Mouse (Mus musculus): Measurements from ENCODE around the gene Zc3h12d. TPM values are rescaled to one million over a fixed set of nuclear protein-coding genes. Genes with fewer than 3 reads are reported as not detected.
A peak's percentile ranks its signal among the peaks of the same experiment; 100 is the strongest.

Zc3h12d gene
- polyA plus RNA-seq (2012; fragmentation: generic; extraction: Trizol) = not detected

DNA sequence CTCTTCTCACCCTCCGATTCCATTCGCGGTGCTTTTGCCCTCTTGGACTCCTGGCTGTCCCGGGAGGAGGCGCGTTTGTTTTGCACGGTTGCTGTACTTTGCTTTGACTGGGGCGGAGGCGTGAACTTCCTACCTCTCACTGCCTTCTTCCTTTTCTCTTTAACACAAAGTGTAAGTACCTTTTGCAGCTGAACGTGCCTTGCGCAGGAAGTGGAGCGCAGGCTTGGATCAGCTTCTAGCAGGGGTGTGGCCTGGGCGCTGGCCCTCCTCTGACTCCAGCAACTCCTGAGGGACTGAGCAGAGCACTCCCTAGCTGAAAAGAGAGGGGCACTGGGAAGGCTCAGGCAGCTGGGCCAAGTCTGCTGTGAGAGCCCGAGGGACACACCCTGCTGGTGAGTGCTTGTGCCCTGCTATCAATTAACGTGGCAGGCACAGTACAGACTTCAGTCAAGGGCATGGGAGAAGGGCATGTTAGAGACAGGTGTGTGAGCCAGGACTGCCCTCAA, at the start of gene Zc3h12d:
Zc3h12d (plus strand) TSS at position 300 of the 506 bp plus-strand sequence.
- no peaks in the 10 kb centered on the region for H3K27me3 ChIP-seq (ENCODE audit: control insufficient read depth, insufficient read depth, insufficient read length)
- no peaks in the 10 kb centered on the region for H3K36me3 ChIP-seq (ENCODE audit: control insufficient read depth, insufficient read depth)
- no peak for TF ChIP-seq POLR2AphosphoS2 (IDR thresholded peaks at IDR 0.05; ENCODE audit: insufficient read length, low read depth)
- TF ChIP-seq TCF3 (IDR thresholded peaks at IDR 0.05; ENCODE audit: insufficient read length, low read depth) = no peak
- TF ChIP-seq USF1 (IDR thresholded peaks at IDR 0.05; ENCODE audit: low read depth) = no peak
- TF ChIP-seq MAX (IDR thresholded peaks at IDR 0.05; ENCODE audit: low read depth) = no peak
- no peak for TF ChIP-seq MYOG (IDR thresholded peaks at IDR 0.05; ENCODE audit: control insufficient read depth in 1 of 3, insufficient read depth in 1 of 3, insufficient read length in 2 of 3, low read depth in 2 of 3)
- TF ChIP-seq SRF (IDR thresholded peaks at IDR 0.05; ENCODE audit: control insufficient read depth, insufficient read length, low read depth) = no peak
- no peak for TF ChIP-seq TCF12 (IDR thresholded peaks at IDR 0.05; ENCODE audit: insufficient read depth, poor library complexity, severe bottlenecking)
- no peak for TF ChIP-seq E2F4 (IDR thresholded peaks at IDR 0.05; ENCODE audit: insufficient read depth)
- no peak for TF ChIP-seq POLR2A (IDR thresholded peaks at IDR 0.05; ENCODE audit: insufficient read length, low read depth)
- no peak within 1 kb of the TSS for H3ac ChIP-seq (ENCODE audit: control insufficient read depth, insufficient read length)
- no peak within 1 kb of the TSS for H3K4me3 ChIP-seq
- H3K79me2 ChIP-seq (ENCODE audit: control insufficient read depth, insufficient read depth) = no peaks in the 10 kb centered on the region
- no peak within 1 kb of the TSS for H3K4me2 ChIP-seq (ENCODE audit: low read depth)

GRCm38 (mm10) chr10:7787319-7787718, 45.0 kb upstream of the Zc3h12d start:
- H3K4me2 ChIP-seq (ENCODE audit: low read depth) = no peak overlapping the region
- no peaks in the 10 kb centered on the region for H3K36me3 ChIP-seq (ENCODE audit: control insufficient read depth, insufficient read depth)
- no peak overlapping the region for H3ac ChIP-seq (ENCODE audit: control insufficient read depth, insufficient read length)
- H3K27me3 ChIP-seq (ENCODE audit: control insufficient read depth, insufficient read depth, insufficient read length) = no peaks in the 10 kb centered on the region
- H3K4me3 ChIP-seq = no peak overlapping the region
- H3K79me2 ChIP-seq (ENCODE audit: control insufficient read depth, insufficient read depth) = peaks cover 12% of the 10 kb centered on the region
- TF ChIP-seq SRF (IDR thresholded peaks at IDR 0.05; ENCODE audit: control insufficient read depth, insufficient read length, low read depth) = no peak
- no peak for TF ChIP-seq REST (IDR thresholded peaks at IDR 0.05; ENCODE audit: insufficient read depth, insufficient read length)
- no peak for TF ChIP-seq E2F4 (IDR thresholded peaks at IDR 0.05; ENCODE audit: insufficient read depth)
- TF ChIP-seq TCF12 (IDR thresholded peaks at IDR 0.05; ENCODE audit: insufficient read depth, poor library complexity, severe bottlenecking) = no peak
- no peak for TF ChIP-seq MYOG (IDR thresholded peaks at IDR 0.05; ENCODE audit: control insufficient read depth in 1 of 3, insufficient read depth in 1 of 3, insufficient read length in 2 of 3, low read depth in 2 of 3)
- TF ChIP-seq POLR2A (IDR thresholded peaks at IDR 0.05; ENCODE audit: insufficient read length, low read depth) = no peak
- peak; percentile 23 for TF ChIP-seq POLR2AphosphoS2 (IDR thresholded peaks at IDR 0.05; ENCODE audit: insufficient read length, low read depth)

DNA sequence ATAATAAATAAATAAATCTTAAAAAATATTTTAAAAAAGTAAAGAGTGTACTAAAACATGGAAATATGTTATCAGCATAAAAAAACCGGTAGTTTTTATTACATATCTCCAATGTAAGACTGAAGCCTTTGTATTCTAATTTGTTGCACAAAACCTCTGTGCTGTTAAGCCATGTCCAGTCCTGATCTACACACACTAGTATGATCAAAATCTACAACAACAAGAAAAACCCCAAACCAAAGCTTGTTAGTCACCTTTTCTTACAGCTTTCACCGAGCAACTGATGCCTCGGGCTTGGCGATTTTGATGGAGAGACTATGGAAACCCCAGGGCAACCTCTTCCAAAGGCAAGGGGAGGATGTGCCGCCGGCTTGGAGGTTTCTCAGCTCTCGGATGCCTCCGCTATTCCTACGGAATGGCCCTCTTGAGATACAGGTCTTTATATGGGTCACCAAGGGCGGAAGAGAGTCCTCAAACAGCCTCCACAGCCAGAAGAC, 40.0 kb upstream of the Zc3h12d start:
- peaks cover 40% of the 10 kb centered on the region for H3K79me2 ChIP-seq (ENCODE audit: control insufficient read depth, insufficient read depth)

DNA sequence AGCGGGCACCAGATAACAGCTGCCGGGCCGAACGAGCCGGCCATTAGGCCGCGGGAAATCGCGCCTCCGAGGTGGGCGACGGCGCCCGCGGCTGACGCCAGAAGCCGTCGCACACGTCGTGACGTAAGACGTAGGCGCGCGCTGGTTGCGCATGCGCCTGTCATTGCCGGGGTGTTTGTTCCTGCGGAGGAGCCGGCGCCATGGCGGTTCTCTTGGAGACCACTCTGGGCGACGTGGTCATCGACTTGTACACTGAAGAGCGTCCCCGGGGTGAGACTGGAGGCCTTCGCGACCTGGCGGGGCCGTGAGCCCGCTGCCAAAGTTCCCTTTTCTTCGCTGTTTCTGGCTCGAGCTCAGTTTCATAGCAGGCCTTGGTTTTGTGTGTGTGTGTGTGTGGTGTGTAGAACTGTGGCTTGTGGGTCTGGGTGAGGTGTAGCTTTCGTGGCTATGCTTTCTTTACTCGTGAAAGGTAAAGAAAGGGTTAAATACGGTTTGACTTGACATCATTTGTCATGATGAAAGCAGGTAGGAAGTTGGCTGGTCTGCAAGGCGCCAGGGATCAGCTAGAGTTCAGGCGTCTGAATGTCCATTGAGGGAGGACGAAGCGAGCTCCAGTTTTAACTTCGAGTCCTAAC, 39.4 kb upstream of the Zc3h12d start, which contains the start of the genes Ginm1 and Ppil4:
Ginm1 (minus strand) TSS at position 74 of the 635 bp plus-strand sequence.
Ppil4 (plus strand) TSS at position 141 of the 635 bp plus-strand sequence.
- peak; percentile 85 for TF ChIP-seq POLR2A (IDR thresholded peaks at IDR 0.05; ENCODE audit: insufficient read length, low read depth)
- TF ChIP-seq MYOG (IDR thresholded peaks at IDR 0.05; ENCODE audit: control insufficient read depth in 1 of 3, insufficient read depth in 1 of 3, insufficient read length in 2 of 3, low read depth in 2 of 3) = peak in 1 of 3 experiments; percentile 68
- no peak for TF ChIP-seq MAX (IDR thresholded peaks at IDR 0.05; ENCODE audit: low read depth)
- TF ChIP-seq SRF (IDR thresholded peaks at IDR 0.05; ENCODE audit: control insufficient read depth, insufficient read length, low read depth) = peak; percentile 85
- no peak for TF ChIP-seq USF1 (IDR thresholded peaks at IDR 0.05; ENCODE audit: low read depth)
- no peak for TF ChIP-seq TCF3 (IDR thresholded peaks at IDR 0.05; ENCODE audit: insufficient read length, low read depth)
- TF ChIP-seq REST (IDR thresholded peaks at IDR 0.05; ENCODE audit: insufficient read depth, insufficient read length) = no peak
- peak in 2 of 3 experiments; percentile 7 to 30 for TF ChIP-seq MYOD1 (IDR thresholded peaks at IDR 0.05; ENCODE audit: control insufficient read depth in 1 of 3, insufficient read length in 2 of 3, low read depth in 2 of 3)
- TF ChIP-seq E2F4 (IDR thresholded peaks at IDR 0.05; ENCODE audit: insufficient read depth) = peak; percentile 77
- TF ChIP-seq CEBPB (IDR thresholded peaks at IDR 0.05; ENCODE audit: insufficient read depth, poor library complexity, severe bottlenecking) = no peak
- peak; percentile 91 for TF ChIP-seq POLR2AphosphoS2 (IDR thresholded peaks at IDR 0.05; ENCODE audit: insufficient read length, low read depth)
- TF ChIP-seq TCF12 (IDR thresholded peaks at IDR 0.05; ENCODE audit: insufficient read depth, poor library complexity, severe bottlenecking) = no peak
- Histone ChIP-seq H3ac (ENCODE audit: control insufficient read depth, insufficient read length) (peak within 1 kb of the TSS; percentile 17), H3K4me2 (ENCODE audit: low read depth) (peak within 1 kb of the TSS; percentile 86), H3K36me3 (ENCODE audit: control insufficient read depth, insufficient read depth) (peaks cover 10% of the 10 kb centered on the region), H3K4me3 (peak within 1 kb of the TSS; percentile 86), H3K79me2 (ENCODE audit: control insufficient read depth, insufficient read depth) (peaks cover 40% of the 10 kb centered on the region), H3K27me3 (ENCODE audit: control insufficient read depth, insufficient read depth, insufficient read length) (no peaks in the 10 kb centered on the region)

More for the DNA sequence above, 40.0 kb upstream of the Zc3h12d start:
- H3K36me3 ChIP-seq (ENCODE audit: control insufficient read depth, insufficient read depth) = peaks cover 7% of the 10 kb centered on the region
- peak overlapping the region; percentile 17 for H3ac ChIP-seq (ENCODE audit: control insufficient read depth, insufficient read length)
- H3K4me3 ChIP-seq = peak overlapping the region; percentile 86
- no peaks in the 10 kb centered on the region for H3K27me3 ChIP-seq (ENCODE audit: control insufficient read depth, insufficient read depth, insufficient read length)
- TF ChIP-seq MAX (IDR thresholded peaks at IDR 0.05; ENCODE audit: low read depth) = no peak
- no peak for TF ChIP-seq E2F4 (IDR thresholded peaks at IDR 0.05; ENCODE audit: insufficient read depth)
- H3K4me2 ChIP-seq (ENCODE audit: low read depth) = peak overlapping the region; percentile 63

DNA sequence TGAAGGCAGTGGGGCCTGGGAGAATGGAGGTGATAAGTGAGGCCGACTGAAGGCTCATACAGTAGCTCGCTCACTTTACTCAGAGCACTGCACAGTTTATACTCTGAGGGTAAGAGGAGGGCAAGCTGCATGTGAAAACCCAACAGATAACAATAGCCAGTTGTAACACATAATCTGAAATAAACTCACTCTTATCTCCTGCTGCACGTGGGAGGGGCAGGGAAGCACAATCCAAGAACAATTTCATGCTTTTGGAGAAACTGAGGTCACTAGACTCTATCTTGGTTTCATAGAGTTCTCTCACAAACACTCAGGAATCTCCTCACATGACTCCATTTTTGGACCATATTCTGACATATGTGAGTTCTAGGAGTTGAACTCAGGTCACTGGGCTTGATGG, 31.0 kb upstream of the Zc3h12d start:
- no peaks in the 10 kb centered on the region for H3K27me3 ChIP-seq (ENCODE audit: control insufficient read depth, insufficient read depth, insufficient read length)
- no peak overlapping the region for H3ac ChIP-seq (ENCODE audit: control insufficient read depth, insufficient read length)
- no peak overlapping the region for H3K4me3 ChIP-seq
- no peak overlapping the region for H3K4me2 ChIP-seq (ENCODE audit: low read depth)
- H3K36me3 ChIP-seq (ENCODE audit: control insufficient read depth, insufficient read depth) = peaks cover 67% of the 10 kb centered on the region
- no peaks in the 10 kb centered on the region for H3K79me2 ChIP-seq (ENCODE audit: control insufficient read depth, insufficient read depth)
- no peak for TF ChIP-seq E2F4 (IDR thresholded peaks at IDR 0.05; ENCODE audit: insufficient read depth)
- TF ChIP-seq USF1 (IDR thresholded peaks at IDR 0.05; ENCODE audit: low read depth) = no peak
- no peak for TF ChIP-seq TCF12 (IDR thresholded peaks at IDR 0.05; ENCODE audit: insufficient read depth, poor library complexity, severe bottlenecking)
- TF ChIP-seq MYOG (IDR thresholded peaks at IDR 0.05; ENCODE audit: control insufficient read depth in 1 of 3, insufficient read depth in 1 of 3, insufficient read length in 2 of 3, low read depth in 2 of 3) = no peak
- no peak for TF ChIP-seq POLR2AphosphoS2 (IDR thresholded peaks at IDR 0.05; ENCODE audit: insufficient read length, low read depth)
- TF ChIP-seq CEBPB (IDR thresholded peaks at IDR 0.05; ENCODE audit: insufficient read depth, poor library complexity, severe bottlenecking) = no peak
- TF ChIP-seq POLR2A (IDR thresholded peaks at IDR 0.05; ENCODE audit: insufficient read length, low read depth) = no peak
- no peak for TF ChIP-seq MAX (IDR thresholded peaks at IDR 0.05; ENCODE audit: low read depth)
- TF ChIP-seq MYOD1 (IDR thresholded peaks at IDR 0.05; ENCODE audit: control insufficient read depth in 1 of 3, insufficient read length in 2 of 3, low read depth in 2 of 3) = no peak
- no peak for TF ChIP-seq TCF3 (IDR thresholded peaks at IDR 0.05; ENCODE audit: insufficient read length, low read depth)
- TF ChIP-seq SRF (IDR thresholded peaks at IDR 0.05; ENCODE audit: control insufficient read depth, insufficient read length, low read depth) = no peak
- TF ChIP-seq REST (IDR thresholded peaks at IDR 0.05; ENCODE audit: insufficient read depth, insufficient read length) = no peak
